Mouse (Mus musculus): ENCODE data around the gene Ces2h.
"Not testable (repeated sequence)": the region's sequence is repeated elsewhere in the genome, so short reads cannot be mapped to it uniquely, and the experiment has no call there.

Ces2h gene

GRCm38 (mm10) chr8:105000586-105000985 lies at the start of gene Ces2h:
Ces2h (plus strand) TSS chr8:105000853.
- in situ Hi-C loops (cut with MboI; ENCODE audit: unreplicated experiment in 2 of 2): no loop called here

GRCm38 (mm10) chr8:104961537-104961961 lies 39.1 kb upstream of the Ces2h start, which contains the start of gene Ces2g:
Ces2g (plus strand) TSS chr8:104961718.
- in situ Hi-C loops (cut with MboI; ENCODE audit: unreplicated experiment in 2 of 2): no loop called here

GRCm38 (mm10) chr8:104962229-104962901 lies 38.3 kb upstream of the Ces2h start:
- in situ Hi-C loops (cut with MboI; ENCODE audit: unreplicated experiment in 2 of 2): no loop called here

GRCm38 (mm10) chr8:104963375-104963894 lies 37.2 kb upstream of the Ces2h start:
- in situ Hi-C loops (cut with MboI; ENCODE audit: unreplicated experiment in 2 of 2): no loop called here

GRCm38 (mm10) chr8:104984126-104984525 lies 16.5 kb upstream of the Ces2h start:
- in situ Hi-C loops (cut with MboI; ENCODE audit: unreplicated experiment in 2 of 2): no loop called here

GRCm38 (mm10) chr8:104984942-104985341 lies 15.7 kb upstream of the Ces2h start:
- in situ Hi-C loops (cut with MboI; ENCODE audit: unreplicated experiment in 2 of 2): no loop called here

GRCm38 (mm10) chr8:104998191-104998590 lies 2.5 kb upstream of the Ces2h start:
- in situ Hi-C loops (cut with MboI; ENCODE audit: unreplicated experiment in 2 of 2): no loop called here

- in situ Hi-C loops (cut with MboI; ENCODE audit: unreplicated experiment in 2 of 2): no loop called here
Observed at GRCm38 (mm10) chr8:104999183-104999582, 1.5 kb upstream of the Ces2h start.

GRCm38 (mm10) chr8:105010000-105010399 lies 9.3 kb downstream of the Ces2h start:
- in situ Hi-C loops (cut with MboI; ENCODE audit: unreplicated experiment in 2 of 2): no loop called here

GRCm38 (mm10) chr8:105011136-105011535 lies 10.5 kb downstream of the Ces2h start:
- in situ Hi-C loops (cut with MboI; ENCODE audit: unreplicated experiment in 2 of 2): no loop called here

GRCm38 (mm10) chr8:105014391-105014790 lies 13.7 kb downstream of the Ces2h start:
- in situ Hi-C loops (cut with MboI; ENCODE audit: unreplicated experiment in 2 of 2): no loop called here

- in situ Hi-C loops (cut with MboI; ENCODE audit: unreplicated experiment in 2 of 2): loop anchor here in 1 of 2 experiments (10.0 kb wide), 1 partner anchor 417 kb away; no protein-coding TSS in a partner anchor
Observed at GRCm38 (mm10) chr8:105021954-105022353, 21.3 kb downstream of the Ces2h start.

GRCm38 (mm10) chr8:105023087-105023486 lies 22.4 kb downstream of the Ces2h start:
- in situ Hi-C loops (cut with MboI; ENCODE audit: unreplicated experiment in 2 of 2): loop anchor here in 1 of 2 experiments (10.0 kb wide), 1 partner anchor 418 kb away; no protein-coding TSS in a partner anchor

- in situ Hi-C loops (cut with MboI; ENCODE audit: unreplicated experiment in 2 of 2): loop anchor here in 1 of 2 experiments (10.0 kb wide), 1 partner anchor 420 kb away; no protein-coding TSS in a partner anchor
Observed at GRCm38 (mm10) chr8:105025050-105025449, 24.4 kb downstream of the Ces2h start.

GRCm38 (mm10) chr8:105043510-105043909 lies 42.9 kb downstream of the Ces2h start:
- in situ Hi-C loops (cut with MboI; ENCODE audit: unreplicated experiment in 2 of 2): no loop called here

GRCm38 (mm10) chr8:105045824-105046401 lies 45.3 kb downstream of the Ces2h start:
- in situ Hi-C loops (cut with MboI; ENCODE audit: unreplicated experiment in 2 of 2): no loop called here

- in situ Hi-C loops (cut with MboI; ENCODE audit: unreplicated experiment in 2 of 2): no loop called here
Observed at GRCm38 (mm10) chr8:105048371-105048854, 47.8 kb downstream of the Ces2h start, which contains the start of gene Ces3a. Ces3a (plus strand) TSS chr8:105048601.

GRCm38 (mm10) chr8:105056211-105056610 lies 55.6 kb downstream of the Ces2h start:
- in situ Hi-C loops (cut with MboI; ENCODE audit: unreplicated experiment in 2 of 2): no loop called here

- in situ Hi-C loops (cut with MboI; ENCODE audit: unreplicated experiment in 2 of 2): no loop called here
Observed at GRCm38 (mm10) chr8:105060056-105060455, 59.4 kb downstream of the Ces2h start.

GRCm38 (mm10) chr8:105066761-105067160 lies 66.1 kb downstream of the Ces2h start:
- in situ Hi-C loops (cut with MboI; ENCODE audit: unreplicated experiment in 2 of 2): no loop called here

- in situ Hi-C loops (cut with MboI; ENCODE audit: unreplicated experiment in 2 of 2): not testable (repeated sequence)
Observed at GRCm38 (mm10) chr8:105067905-105068304, 67.3 kb downstream of the Ces2h start.

All from v-Abl transformed pro-B cells (cell line).